Mouse (Mus musculus) mouse embryonic stem cell (cell line): ENCODE data around the gene 4930438A08Rik.
"Not testable (repeated sequence)": the region's sequence is repeated elsewhere in the genome, so short reads cannot be mapped to it uniquely, and the experiment has no call there.

ENCODE experiments used
- in situ Hi-C, 2 experiments: fragments of 300-500 bp; cut with MboI; formaldehyde crosslinking; loops; 1 replicate in 1 of 2; 3 replicates in 1 of 2; pipeline ENCODE4 v1.14.3; 2019 to 2020; ENCODE audit warnings: low sequenced_read_pairs in 2 of 2, low pct_unique_long_range_greater_than_20kb in 1 of 2, mixed read lengths in 1 of 2; ENCODE audit not compliant: unreplicated experiment in 1 of 2

The 4930438A08Rik gene

DNA sequence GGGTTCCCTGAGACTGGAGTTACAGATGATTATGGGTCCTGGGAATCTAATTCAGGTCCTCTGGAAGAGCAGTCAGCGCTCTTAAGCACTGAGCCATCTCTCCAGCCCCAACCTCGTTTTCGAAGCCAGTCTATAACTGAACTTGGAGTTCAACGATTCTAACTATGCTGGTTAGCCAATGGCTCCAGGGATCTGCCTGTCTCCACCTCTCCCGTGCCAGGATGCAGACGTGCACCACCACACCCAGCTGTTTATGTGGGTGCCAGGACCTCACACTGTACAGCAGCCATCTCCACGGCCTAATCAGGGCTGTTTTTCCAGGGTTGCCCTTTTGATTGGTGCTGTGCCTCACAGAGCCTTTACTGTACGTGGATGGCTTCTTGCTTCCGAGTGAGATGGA lies 10.1 kb upstream of the 4930438A08Rik start:
- in situ Hi-C loops = no loop called here

DNA sequence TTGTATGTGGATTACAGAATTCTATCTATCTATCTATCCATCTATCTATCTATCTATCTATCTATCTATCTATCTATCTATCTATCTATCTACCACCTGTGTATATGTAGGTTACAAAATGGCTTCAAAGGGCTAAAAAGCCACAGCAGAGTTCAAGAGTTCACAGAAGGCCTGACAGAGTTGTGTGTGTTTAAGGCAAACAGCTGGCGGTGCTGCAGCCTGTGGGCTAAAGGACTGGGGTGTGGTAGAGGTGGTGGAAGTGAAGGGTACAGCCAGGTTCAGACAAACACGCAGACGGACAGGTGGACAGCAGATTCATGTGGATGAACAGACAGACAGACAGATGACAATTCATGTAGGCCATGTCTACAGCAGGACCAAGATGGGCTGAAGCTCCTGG lies 6.3 kb upstream of the 4930438A08Rik start:
- in situ Hi-C loops = no loop called here

DNA sequence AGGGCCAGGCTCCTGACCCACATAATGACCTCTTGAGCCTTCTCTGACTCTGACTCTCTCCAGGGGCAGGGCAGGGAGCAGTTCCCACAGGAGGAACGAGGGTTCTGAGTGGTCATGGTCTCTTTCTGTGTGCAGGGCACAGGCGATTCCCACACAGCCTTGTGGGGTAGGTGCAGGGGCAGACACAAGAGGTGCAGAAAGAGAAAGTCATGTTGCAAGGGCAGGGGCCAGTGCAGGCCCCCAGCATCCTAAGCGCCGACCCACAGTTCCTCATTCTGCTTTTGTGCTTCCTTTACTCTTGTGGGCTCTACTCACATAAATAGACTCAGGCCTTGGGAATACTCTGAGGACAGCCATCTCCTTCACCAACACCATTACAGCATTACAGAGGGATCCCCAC lies 1.2 kb downstream of the 4930438A08Rik start:
- in situ Hi-C loops = no loop called here

DNA sequence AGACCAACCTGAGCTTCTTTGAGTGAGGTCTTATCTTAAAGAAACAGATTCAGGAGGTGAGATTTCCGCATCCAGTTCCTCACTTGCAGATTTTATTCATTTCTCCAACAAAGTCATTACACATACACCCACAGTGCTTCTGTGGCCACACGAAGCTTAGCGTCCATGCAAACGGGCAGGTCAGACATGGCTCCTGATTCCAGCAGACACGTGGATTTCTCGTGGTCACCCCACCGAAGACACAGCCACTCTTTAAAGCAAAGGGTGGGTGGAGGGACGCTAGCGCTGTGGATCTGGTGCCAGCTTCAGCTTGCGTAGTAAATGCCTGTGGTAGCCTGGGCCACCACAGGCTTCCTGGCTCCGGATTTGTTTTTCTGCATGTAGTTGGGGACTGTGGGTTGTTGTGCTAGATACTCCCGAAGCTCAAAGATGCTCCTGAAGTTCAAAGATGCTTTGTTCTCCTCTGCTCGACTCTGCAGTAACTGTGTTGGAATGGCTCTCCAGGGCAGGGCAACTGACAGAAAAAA lies 7.4 kb downstream of the 4930438A08Rik start:
- in situ Hi-C loops = no loop called here

DNA sequence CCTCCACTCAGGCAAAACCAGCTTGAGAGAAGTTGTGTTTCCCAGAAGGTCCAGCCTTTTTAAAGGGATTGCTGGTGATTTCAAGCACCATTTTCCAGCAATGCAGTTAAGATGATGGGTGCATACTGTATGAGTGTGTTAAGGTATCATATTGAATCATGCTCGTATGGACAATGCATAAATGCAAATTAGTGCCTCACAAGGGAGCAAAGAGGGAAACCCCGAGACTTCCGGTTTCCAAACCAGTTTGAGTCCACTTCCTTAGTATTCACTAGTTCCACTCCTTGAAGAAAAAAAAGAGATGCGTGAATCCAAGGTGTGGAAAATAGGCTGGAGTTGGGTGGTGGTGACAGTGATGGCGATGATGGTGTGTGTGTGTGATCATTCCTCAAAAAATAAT lies 7.9 kb downstream of the 4930438A08Rik start:
- in situ Hi-C loops = no loop called here

DNA sequence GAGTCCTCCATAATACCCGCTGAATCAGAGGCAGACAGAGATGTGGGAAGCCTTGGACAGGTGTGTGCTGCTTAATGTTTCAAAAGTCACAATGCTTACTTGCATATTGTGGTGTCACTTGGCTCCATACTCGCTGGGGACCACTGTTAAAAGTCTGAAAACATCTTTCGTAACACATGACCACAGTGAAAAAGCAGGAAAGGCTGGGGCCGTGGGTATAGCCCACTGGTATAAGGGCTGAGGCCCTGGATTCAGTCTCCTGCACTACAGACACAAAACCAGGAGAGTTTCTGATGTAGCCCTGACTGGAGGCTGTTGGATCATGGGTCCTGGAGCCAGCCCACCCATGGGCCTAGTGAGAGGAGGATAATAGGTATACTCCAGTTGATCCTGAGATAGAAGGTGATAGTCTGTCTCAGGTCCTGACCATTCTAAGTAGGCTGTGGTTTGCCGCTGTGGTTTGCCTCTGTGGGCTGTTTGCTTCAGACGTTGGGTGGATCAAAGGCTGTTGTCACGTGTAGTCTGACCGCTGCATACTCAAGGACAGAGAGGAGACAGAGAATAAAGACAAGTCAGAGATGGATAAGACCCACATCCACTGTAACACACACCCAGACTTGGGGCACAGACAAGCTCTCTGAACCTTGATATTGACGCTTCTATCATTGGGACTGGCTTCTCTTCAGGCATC lies 15.5 kb downstream of the 4930438A08Rik start:
- in situ Hi-C loops = loop anchor here in 1 of 2 experiments (5.0 kb wide), 1 partner anchor 33 kb away; no protein-coding TSS in a partner anchor

DNA sequence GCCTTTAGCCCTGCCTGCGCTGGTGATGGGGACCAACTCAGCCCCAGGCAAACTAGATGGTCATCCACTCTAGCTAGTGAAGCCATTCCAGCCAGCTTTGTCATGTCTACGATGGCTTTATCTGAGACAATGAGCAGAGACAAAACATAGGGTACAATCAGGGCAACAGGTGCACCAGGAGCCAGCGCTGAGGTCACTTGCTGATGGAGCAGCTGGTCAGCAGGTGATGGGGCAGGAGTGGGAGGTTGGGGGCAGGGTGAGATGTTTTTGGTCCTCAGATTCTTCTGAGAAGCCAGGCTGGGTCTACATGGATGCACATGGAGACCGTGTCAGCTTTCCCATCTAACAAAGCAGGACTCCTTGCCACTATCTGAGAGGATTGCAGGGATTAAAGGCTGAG lies 16.2 kb downstream of the 4930438A08Rik start:
- in situ Hi-C loops = loop anchor here in 1 of 2 experiments (5.0 kb wide), 1 partner anchor 34 kb away; no protein-coding TSS in a partner anchor

DNA sequence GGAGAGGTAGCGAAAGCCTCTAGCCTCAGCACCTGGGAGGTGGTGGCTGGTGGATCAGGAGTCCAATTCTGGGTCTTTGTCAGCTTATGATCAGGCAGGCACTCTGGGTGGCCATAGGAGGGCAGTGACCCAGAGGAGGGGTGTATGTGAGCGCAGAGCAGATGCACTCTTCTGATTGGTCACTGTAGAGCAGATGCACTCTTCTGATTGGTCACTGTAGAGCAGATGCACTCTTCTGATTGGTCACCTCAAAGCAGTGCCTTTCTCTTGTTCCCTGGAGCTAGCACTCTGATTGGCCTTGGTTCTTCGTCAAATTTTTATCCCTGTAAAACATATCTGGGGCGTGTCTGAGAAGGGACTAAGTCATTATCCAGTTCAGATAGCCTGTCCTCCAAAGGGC lies 18.2 kb downstream of the 4930438A08Rik start:
- in situ Hi-C loops = loop anchor here in 1 of 2 experiments (5.0 kb wide), 1 partner anchor 35 kb away; no protein-coding TSS in a partner anchor

DNA sequence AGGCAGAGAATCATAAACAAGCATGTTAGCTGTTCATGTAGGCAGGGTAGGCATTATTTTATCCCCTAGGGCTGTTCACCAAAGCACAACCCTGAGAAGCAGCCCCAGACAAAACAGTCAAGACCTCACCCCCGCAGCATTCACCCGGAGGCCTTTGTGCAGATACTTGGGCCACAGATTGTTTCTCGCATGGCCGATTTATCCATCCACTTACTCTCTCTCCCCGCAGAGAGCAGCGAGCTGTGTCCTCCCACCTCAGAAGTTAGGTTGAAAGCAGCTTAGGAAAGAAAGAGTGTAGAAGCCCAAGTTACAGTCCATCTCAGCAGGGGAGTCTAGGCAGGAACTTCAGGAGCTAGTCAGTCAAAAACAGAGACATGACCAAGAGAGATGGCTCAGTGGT lies 22.8 kb downstream of the 4930438A08Rik start:
- in situ Hi-C loops = no loop called here

DNA sequence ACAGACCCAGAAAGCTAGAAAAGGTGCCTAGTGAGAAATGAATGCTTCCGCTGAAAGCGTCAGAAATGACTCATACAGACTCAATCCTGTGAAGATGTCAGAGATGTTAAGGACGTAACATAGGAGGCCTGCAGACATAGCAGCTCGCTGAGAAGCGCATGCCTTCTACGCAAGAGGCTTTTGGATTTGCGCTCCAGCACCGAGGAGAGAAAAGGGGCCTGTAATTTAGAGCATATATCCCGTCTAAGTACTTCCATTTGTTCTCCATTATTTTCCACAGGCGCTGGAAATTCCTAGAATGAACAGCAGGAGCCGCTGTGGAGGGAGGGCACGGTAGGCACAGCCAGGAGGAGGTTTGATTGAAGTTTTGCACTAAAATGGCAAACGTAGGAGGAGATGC lies 26.5 kb downstream of the 4930438A08Rik start:
- in situ Hi-C loops = no loop called here

DNA sequence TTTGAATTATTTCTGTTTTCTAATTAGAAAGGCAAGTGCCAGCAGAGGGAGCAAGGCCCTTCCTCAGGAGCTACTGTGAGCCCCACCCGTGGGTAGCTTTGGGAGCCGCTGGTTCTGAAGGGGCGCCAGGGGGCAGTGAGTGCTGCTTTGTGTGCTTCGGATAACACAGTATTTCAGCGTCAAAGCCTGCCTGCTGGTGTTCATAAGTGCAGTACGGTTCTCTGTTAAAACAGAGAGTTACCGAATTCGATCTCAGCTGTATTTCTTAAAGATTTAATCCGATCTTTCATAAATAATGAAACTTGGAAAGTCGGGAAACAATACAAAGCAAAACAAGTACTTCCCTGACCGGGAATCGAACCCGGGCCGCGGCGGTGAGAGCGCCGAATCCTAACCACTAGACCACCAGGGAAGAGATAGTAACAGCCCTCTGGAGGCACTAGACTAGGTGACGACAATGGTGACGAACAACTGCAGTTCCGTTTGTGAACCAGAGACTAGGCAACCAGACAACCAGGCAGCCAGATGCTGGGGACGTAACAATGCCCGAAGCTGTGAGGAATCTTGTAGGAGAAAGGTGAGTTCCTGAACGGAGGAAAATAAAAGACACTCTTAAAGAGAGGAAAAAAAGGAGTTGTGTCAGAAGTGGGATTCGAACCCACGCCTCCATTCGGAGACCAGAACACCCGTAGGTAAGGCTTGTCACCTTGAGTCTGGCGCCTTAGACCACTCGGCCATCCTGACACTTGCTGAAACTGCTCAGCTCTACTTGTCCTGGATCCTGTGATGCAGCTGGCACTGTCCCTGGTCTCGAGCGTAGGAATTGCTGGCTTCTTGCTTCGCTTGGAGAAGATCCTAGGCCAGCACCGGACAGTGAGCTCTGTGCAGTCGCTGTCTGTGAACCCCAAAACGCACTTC lies 27.5 kb downstream of the 4930438A08Rik start:
- in situ Hi-C loops = no loop called here

DNA sequence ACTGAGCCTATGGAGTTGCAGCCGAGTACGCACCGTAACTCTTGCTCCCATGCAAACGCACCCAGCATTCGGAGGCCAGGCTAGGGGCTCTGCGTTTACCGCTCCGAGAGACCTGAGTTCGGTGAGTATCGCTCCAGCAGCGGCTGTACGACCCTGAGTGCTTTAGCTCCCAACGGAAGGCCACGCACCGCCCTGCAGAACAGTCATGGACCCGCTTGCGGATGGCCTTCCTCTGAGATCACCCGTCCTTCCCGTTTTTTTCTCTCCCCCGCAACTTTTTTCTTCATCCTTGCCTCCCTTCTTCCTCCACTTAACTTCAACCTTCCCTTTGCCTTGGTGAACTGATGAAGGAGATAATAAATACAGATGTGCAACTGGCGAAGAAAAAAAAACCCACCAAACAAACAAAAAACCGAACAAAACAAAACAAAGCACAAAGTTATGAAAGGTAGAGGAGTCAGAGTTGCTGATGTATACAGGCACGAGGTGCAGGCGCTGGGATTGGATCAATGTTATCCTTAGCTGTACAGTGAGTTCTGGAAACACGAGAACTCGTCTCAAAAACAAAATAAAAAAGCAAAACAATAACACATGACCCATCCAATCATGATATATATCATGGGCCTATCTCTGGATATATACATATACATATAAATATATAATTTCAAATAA lies 28.3 kb downstream of the 4930438A08Rik start:
- in situ Hi-C loops = no loop called here

DNA sequence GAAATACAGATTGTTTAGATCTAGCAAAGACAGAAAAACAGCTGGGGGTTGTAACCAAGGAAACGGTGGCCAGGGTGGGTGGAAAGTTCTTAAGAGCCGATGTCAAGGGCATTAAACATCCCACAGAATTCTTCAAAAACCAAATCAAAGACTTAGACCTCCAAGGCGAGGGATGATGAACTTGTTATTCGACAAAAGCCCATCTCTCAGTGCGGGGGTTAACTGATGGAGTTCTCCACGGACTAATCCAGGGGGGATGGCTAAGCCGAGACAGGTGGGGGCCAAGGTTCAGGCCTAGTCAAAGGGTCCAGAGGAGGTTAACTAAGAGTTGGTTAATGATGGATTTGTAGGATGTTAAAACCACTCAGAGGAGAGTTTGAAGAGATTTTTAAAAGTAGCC lies 29.0 kb downstream of the 4930438A08Rik start:
- in situ Hi-C loops = no loop called here

DNA sequence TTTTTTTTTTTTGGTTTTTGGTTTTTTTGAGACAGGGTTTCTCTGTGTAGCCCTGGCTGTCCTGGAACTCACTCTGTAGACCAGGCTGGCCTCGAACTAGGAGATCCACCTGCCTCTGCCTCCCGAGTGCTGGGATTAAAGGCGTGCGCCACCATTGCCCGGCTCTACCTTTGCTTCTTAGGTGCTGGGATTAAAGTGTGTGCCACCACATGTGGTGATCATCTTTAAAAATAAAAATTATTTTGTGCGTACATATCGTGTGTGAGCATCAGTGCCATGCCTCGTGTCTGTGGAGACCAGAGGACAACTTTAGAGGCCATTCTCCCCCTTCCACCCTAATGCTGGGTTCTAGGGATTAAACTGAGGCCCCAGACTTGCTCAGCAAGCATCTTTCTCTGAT lies 30.7 kb downstream of the 4930438A08Rik start:
- in situ Hi-C loops = not testable (repeated sequence)

DNA sequence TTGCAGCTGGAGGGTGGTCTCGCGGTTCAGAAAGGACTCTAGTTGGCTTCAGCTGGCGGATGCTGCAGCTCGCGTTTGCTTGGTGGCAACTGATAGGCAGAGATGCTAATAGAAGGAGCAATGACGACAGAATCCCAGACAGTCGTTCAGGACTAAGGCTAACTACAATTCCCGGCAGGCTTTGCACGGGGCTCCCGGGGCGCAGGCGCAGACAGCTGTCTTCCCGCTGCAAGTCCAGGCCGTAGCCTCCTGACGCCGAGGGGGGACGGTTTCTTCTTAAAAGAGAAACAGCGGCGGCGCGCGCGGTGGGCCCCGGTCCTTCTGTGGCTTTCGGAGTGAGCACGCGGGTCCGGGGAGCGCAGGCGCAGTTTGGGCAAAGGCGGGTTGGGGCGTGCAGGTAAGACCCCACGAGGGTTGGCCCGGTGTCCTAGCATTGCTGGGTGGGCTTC lies 32.3 kb downstream of the 4930438A08Rik start, which contains the start of gene Zfp692:
Gene Zfp692, plus strand, starts transcription at position 210 of the 449 bp plus-strand sequence.
- in situ Hi-C loops = no loop called here

DNA sequence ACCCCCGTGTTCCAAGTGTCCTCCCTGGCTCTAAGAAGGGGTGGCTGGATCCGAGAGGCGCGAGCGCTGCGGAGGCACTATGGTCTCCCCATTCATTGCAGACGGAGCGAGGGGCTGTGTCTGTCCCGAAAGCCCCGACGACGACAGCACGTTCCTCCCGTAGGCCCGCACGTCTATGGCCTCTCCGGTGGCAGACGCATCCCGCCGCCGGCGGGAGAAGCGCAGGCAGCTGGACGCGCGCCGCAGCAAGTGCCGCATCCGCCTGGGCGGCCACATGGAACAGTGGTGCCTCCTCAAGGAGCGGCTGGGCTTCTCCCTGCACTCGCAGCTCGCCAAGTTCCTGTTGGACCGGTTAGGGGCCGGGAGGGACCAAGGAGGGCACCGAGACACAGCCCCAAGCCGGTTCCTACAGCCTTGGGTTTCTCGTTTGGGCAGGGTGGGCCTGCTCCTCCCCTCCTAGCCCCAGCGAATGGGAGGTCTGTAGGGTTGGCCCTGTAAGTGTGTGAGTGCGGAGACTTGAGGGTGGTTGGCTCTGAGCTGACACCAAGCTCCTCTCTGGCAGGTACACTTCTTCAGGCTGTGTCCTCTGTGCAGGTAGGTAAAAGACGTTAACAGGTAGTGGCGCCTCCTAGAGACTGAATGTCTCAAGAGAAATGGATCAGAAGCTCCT lies 32.9 kb downstream of the 4930438A08Rik start:
- in situ Hi-C loops = no loop called here

DNA sequence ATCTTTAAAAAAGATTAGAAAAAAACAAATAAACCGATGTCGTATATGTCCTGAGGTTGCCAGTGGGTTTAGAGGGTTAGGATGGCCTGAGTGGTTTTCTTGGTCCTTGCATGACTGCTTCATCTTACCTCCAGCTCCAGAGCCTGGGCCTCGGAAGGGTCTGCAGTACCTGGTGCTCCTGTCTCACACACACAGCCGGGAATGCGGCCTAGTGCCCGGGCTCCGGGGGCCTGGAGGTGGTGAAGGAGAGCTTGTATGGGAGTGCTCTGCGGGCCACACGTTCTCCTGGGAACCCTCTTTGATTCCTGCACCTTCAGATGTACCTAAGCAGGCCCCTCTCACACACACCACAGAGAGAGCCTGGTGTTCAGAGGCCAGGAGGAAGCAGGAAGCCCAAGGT lies 34.1 kb downstream of the 4930438A08Rik start:
- in situ Hi-C loops = no loop called here

DNA sequence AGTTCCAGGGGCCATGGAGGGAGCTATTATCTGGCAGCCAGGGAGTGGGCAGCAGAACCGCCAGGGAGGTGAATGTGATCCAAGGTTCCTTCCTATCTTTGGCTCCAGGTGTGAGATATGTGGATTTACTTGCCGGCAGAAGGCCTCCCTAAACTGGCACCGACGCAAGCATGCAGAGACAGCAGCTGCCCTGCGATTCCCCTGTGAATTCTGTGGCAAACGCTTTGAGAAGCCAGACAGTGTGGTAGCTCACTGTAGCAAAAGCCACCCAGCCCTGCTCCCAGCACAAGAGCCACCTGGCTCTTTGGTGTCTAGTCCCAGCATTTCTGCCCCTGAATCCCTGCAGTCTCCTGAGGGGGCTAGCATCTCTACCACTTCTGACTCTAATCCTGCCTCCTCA lies 39.5 kb downstream of the 4930438A08Rik start:
- in situ Hi-C loops = no loop called here
